Mouse (Mus musculus): ENCODE measurements around the gene Nfib. TPM values are rescaled to one million over a fixed set of nuclear protein-coding genes. Genes with fewer than 3 reads are reported as not detected.

Nfib gene
- total and polyA plus RNA-seq, 3 experiments, result 0.04 to 0.11 (median 0.09) TPM

- dilution Hi-C loops (cut with MboI; ENCODE audit: extremely low pct_ligation_motif_present, extremely low pct_unique_long_range_greater_than_20kb, low sequenced_read_pairs) (no loop called here), in situ Hi-C loops (cut with MboI; ENCODE audit: low pct_ligation_motif_present, low pct_unique_long_range_greater_than_20kb, low sequenced_read_pairs) (no loop called here)
- Histone ChIP-seq H3K9ac (ENCODE audit: insufficient read depth, low read depth) (no peak overlapping the region), H3K9me3 (replicated peaks; ENCODE audit: low read length) (peaks cover 19% of the 10 kb centered on the region), H3K36me3 (replicated peaks in 1 of 2; ENCODE audit: control insufficient read depth in 1 of 2, insufficient read depth in 1 of 2, low read length in 1 of 2) (no peaks in the 10 kb centered on the region), H3K4me2 (ENCODE audit: insufficient read depth, low read depth, poor library complexity, severe bottlenecking) (no peak overlapping the region), H3K27ac (ENCODE audit: insufficient read depth, low read depth) (no peak overlapping the region), H3K27me3 (replicated peaks) (no peaks in the 10 kb centered on the region), H3K4me1 (ENCODE audit: control insufficient read depth in 1 of 2, insufficient read depth in 2 of 2) (no peaks in the 10 kb centered on the region), H3K79me2 (replicated peaks; ENCODE audit: control insufficient read depth, extremely low read depth, insufficient read depth, poor library complexity, severe bottlenecking) (no peaks in the 10 kb centered on the region), H3K4me3 (replicated peaks in 1 of 3; ENCODE audit: low read depth in 2 of 3, low read length in 2 of 3, poor library complexity in 1 of 3) (no peak overlapping the region)
- no peak for DNase-seq (ENCODE audit: extremely low read depth)
- TF ChIP-seq POLR2A (IDR thresholded peaks at IDR 0.05; ENCODE audit: low read depth, low read length) (no peak), PAX5 (IDR thresholded peaks at IDR 0.05; ENCODE audit: low read length) (no peak), JUN (IDR thresholded peaks at IDR 0.05; ENCODE audit: insufficient read depth, low read depth, low read length) (no peak), ZC3H11A (IDR thresholded peaks at IDR 0.05; ENCODE audit: low read depth, low read length) (no peak), BHLHE40 (IDR thresholded peaks at IDR 0.05; ENCODE audit: low read depth, low read length) (no peak), MAFK (IDR thresholded peaks at IDR 0.05; ENCODE audit: insufficient replicate concordance, low read length) (no peak), RCOR1 (conservative IDR thresholded peaks at IDR 0.05; ENCODE audit: low read depth, low read length) (no peak), CHD1 (IDR thresholded peaks at IDR 0.05; ENCODE audit: low read depth, low read length) (no peak), JUND (conservative IDR thresholded peaks at IDR 0.05; ENCODE audit: low read depth, low read length) (no peak), E2F4 (IDR thresholded peaks at IDR 0.05; ENCODE audit: insufficient replicate concordance, low read depth, low read length) (no peak), USF1 (IDR thresholded peaks at IDR 0.05; ENCODE audit: low read depth, low read length) (no peak), ZNF384 (IDR thresholded peaks at IDR 0.05; ENCODE audit: low read depth, low read length) (no peak), TCF12 (IDR thresholded peaks at IDR 0.05; ENCODE audit: low read depth, low read length) (no peak)
These were observed 201.0 kb downstream of the Nfib start for GRCm38 (mm10) chr4:82504284-82505120.

GRCm38 (mm10) chr4:82504015-82504283, 201.6 kb downstream of the Nfib start:
- DNase-seq (ENCODE audit: extremely low read depth), result no peak
- Histone ChIP-seq H3K27ac (ENCODE audit: insufficient read depth, low read depth) (no peak overlapping the region), H3K9ac (ENCODE audit: insufficient read depth, low read depth) (no peak overlapping the region), H3K79me2 (replicated peaks; ENCODE audit: control insufficient read depth, extremely low read depth, insufficient read depth, poor library complexity, severe bottlenecking) (no peaks in the 10 kb centered on the region), H3K27me3 (replicated peaks) (no peaks in the 10 kb centered on the region), H3K9me3 (replicated peaks; ENCODE audit: low read length) (peaks cover 19% of the 10 kb centered on the region), H3K4me3 (replicated peaks in 1 of 3; ENCODE audit: low read depth in 2 of 3, low read length in 2 of 3, poor library complexity in 1 of 3) (no peak overlapping the region), H3K4me1 (ENCODE audit: control insufficient read depth in 1 of 2, insufficient read depth in 2 of 2) (no peaks in the 10 kb centered on the region), H3K36me3 (replicated peaks in 1 of 2; ENCODE audit: control insufficient read depth in 1 of 2, insufficient read depth in 1 of 2, low read length in 1 of 2) (no peaks in the 10 kb centered on the region), H3K4me2 (ENCODE audit: insufficient read depth, low read depth, poor library complexity, severe bottlenecking) (no peak overlapping the region)
- in situ Hi-C loops (cut with MboI; ENCODE audit: low pct_ligation_motif_present, low pct_unique_long_range_greater_than_20kb, low sequenced_read_pairs) (no loop called here), dilution Hi-C loops (cut with MboI; ENCODE audit: extremely low pct_ligation_motif_present, extremely low pct_unique_long_range_greater_than_20kb, low sequenced_read_pairs) (no loop called here)
- TF ChIP-seq ZNF384 (IDR thresholded peaks at IDR 0.05; ENCODE audit: low read depth, low read length) (no peak), NELFE (IDR thresholded peaks at IDR 0.05; ENCODE audit: low read depth, low read length) (no peak), SMC3 (IDR thresholded peaks at IDR 0.05; ENCODE audit: low read depth, low read length) (no peak)

Data from CH12.LX (cell line).